Mouse (Mus musculus) midbrain, embryonic 14.5 days (tissue): ENCODE results near the gene Ctrc. TPM values are rescaled to one million over a fixed set of nuclear protein-coding genes. Genes with fewer than 3 reads are reported as not detected.

Source experiments
- ATAC-seq: fragments of 200-750 bp; cut with Nextera tagmentation; 2 replicates; pipeline ENCODE4 v1.8.0; 2017; ENCODE audit warnings: moderate number of reproducible peaks, moderate library complexity; ENCODE audit not compliant: low FRiP score, low TSS enrichment
- DNase-seq: peaks from one replicate; pipeline ENCODE4 v3.0.0-alpha.2; 2015
- H3K27ac ChIP-seq: fragments of 300-500 bp; sonication (generic); replicated peaks from 2 replicates; pipeline ENCODE4 v1.5.1; 2014; ENCODE audit warnings: mild to moderate bottlenecking, low read depth, low read length, moderate library complexity
- H3K27me3 ChIP-seq: fragments of 300-500 bp; sonication (generic); 2 replicates; pipeline ENCODE4 v1.6.1; 2014; ENCODE audit warnings: low read length, control low read depth, mixed read lengths; ENCODE audit not compliant: control insufficient read depth, insufficient read depth
- H3K36me3 ChIP-seq: fragments of 300-500 bp; sonication (generic); 2 replicates; pipeline ENCODE4 v1.6.1; 2014; ENCODE audit warnings: low read length, control low read depth; ENCODE audit not compliant: control insufficient read depth, insufficient read depth
- H3K4me1 ChIP-seq: fragments of 300-500 bp; sonication (generic); 2 replicates; pipeline ENCODE4 v1.6.1; 2014; ENCODE audit warnings: mild to moderate bottlenecking, antibody characterized with exemption, low read length, control low read depth; ENCODE audit not compliant: control insufficient read depth, insufficient read depth
- H3K4me2 ChIP-seq: fragments of 300-500 bp; sonication (generic); 2 replicates; pipeline ENCODE4 v1.6.1; 2014; ENCODE audit warnings: mild to moderate bottlenecking, low read length, moderate library complexity
- H3K4me3 ChIP-seq: fragments of 300-500 bp; sonication (generic); replicated peaks from 2 replicates; pipeline ENCODE4 v1.5.1; 2014; ENCODE audit warnings: low read depth, low read length
- H3K9ac ChIP-seq: fragments of 300-500 bp; sonication (generic); replicated peaks from 2 replicates; pipeline ENCODE4 v1.6.1; 2014; ENCODE audit warnings: mild to moderate bottlenecking, low read length, moderate library complexity
- H3K9me3 ChIP-seq: fragments of 300-500 bp; sonication (generic); 2 replicates; pipeline ENCODE4 v1.6.1; 2016; ENCODE audit warnings: low read length, control low read depth, mixed read lengths; ENCODE audit not compliant: control insufficient read depth
- WGBS: fragments of 180-500 bp; shearing (Covaris S2); extraction: QIAGEN DNeasy Blood & Tissue Kit; methylation state at CpG from one replicate; pipeline ENCODE4 v1.1.7; 2014; 5-methylcytosine and 5-hydroxymethylcytosine counted together
- polyA plus RNA-seq: library from polyadenylated mRNA; unstranded; fragments of >200 nt; fragmentation: Nextera tagmentation; extraction: Ambion mirVana; gene quantifications from 2 replicates; pipeline ENCODE4 v1.2.1, GENCODE M21; 2014

Gene Ctrc
- polyA plus RNA-seq, 1 experiment from 2014 or later, result not detected

DNA sequence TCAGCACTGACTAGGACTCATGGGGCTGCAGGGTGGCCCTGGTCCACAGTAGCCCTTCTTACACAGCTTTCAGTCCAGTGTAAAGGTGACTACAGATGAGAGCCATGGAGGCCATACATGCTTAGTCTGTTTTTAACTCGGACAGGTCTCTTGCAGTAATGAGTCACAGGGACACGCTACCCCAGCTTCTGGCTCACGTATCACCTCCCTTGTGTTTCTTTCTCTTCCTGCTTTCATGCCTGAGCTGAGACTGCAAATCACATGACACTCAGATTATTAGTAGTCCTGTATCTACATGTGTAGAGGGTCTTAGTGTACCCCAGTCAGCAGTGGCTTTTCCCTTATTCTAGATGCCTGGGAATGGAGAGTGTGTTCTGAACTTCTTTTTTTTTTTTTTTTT is 81.2 kb downstream of the Ctrc start:
- Histone ChIP-seq H3K9ac (no peak overlapping the region), H3K27ac (no peak overlapping the region), H3K27me3 (no peaks in the 10 kb centered on the region), H3K4me2 (no peak overlapping the region), H3K36me3 (peaks cover 88% of the 10 kb centered on the region), H3K4me3 (no peak overlapping the region), H3K9me3 (no peaks in the 10 kb centered on the region), H3K4me1 (no peaks in the 10 kb centered on the region)
- 98% methylated on average over 3 of the region's 3 CpGs for WGBS
- DNase-seq (no peak), ATAC-seq (no peak)

Other genes with a start within 250 kb of the Ctrc start
- 32.6 and 34.2 TPM in 2 replicates for gene Fblim1, start 240.3 kb downstream of the Ctrc start, polyA plus RNA-seq
- 0.08 and 0.16 TPM in 2 replicates for gene Tmem82, start 227.7 kb downstream of the Ctrc start, polyA plus RNA-seq
- gene Slc25a34, start 222.5 kb downstream of the Ctrc start, polyA plus RNA-seq, result 0.11 TPM in 1 of 2 replicates, not detected in the other
- 5.1 and 8.4 TPM in 2 replicates for gene Plekhm2, start 181.5 kb downstream of the Ctrc start, polyA plus RNA-seq
- not detected in 2 replicates for gene Rsc1a1, start 160.8 kb downstream of the Ctrc start, polyA plus RNA-seq
- 9.6 and 12.9 TPM in 2 replicates for gene Ddi2, start 122.9 kb downstream of the Ctrc start, polyA plus RNA-seq
- gene Agmat, start 99.7 kb downstream of the Ctrc start, polyA plus RNA-seq, result not detected in 2 replicates
- 6.0 and 6.7 TPM in 2 replicates for gene Dnajc16, start 55.4 kb downstream of the Ctrc start, polyA plus RNA-seq
- 18.4 and 18.5 TPM in 2 replicates for gene Casp9, start 52.7 kb downstream of the Ctrc start, polyA plus RNA-seq
- not detected in 2 replicates for gene Cela2a, start 20.2 kb downstream of the Ctrc start, polyA plus RNA-seq
- gene Efhd2, start 28.6 kb upstream of the Ctrc start, polyA plus RNA-seq, result 53.8 and 54.0 TPM in 2 replicates
- gene Fhad1, start 168.7 kb upstream of the Ctrc start, polyA plus RNA-seq, result 2.4 and 3.6 TPM in 2 replicates
- 4.8 and 7.2 TPM in 2 replicates for gene Tmem51, start 237.9 kb upstream of the Ctrc start, polyA plus RNA-seq